Comparison of ENCODE assay signal across 8 mouse cellular contexts in the genomic region with DNA sequence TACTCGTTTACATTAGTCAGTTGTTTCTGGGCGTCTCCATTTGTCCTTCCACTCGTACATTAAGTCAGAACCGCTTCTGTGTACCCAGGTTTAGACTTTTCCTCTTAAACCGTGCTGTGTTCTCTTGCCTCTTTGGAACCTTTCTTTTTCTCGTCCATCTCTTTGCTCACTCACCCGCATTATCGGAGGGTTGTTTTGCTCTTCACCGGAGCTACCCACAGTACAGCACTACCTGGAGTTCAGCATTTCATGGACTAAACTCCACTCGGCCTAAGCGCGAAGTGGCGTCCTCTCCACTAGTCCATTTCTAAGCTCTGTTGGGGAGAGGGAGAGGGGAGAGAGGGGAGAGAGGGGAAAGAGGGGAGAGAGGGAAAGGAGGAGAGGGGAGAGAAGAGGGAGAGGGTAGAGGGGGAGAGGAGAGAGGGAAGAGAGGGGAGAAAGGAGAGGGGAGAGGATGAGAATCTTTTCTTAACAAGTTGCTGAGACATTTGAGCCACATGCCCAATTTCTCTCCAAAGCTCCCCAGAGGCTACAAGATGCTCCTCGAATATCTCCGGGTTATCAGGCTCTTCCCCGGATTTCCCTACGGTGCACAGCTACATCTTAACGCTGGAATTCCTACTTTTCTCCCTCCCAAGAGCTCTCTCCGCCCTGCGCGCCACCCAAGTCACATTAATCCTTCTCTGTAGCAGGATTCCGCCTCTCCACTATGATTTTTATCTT. TPM values are rescaled to one million over a fixed set of nuclear protein-coding genes. Genes with fewer than 3 reads are reported as not detected.
DNase-seq lines count a peak whose midpoint lies in the region; ATAC-seq and TF ChIP-seq lines count a peak whose summit lies in the region.

No protein-coding gene starts in this region.

- H3K27me3 ChIP-seq in heart, embryonic 15.5 days, result peaks cover 15% of the 10 kb centered on the region
- no peaks in the 10 kb centered on the region for H3K27me3 ChIP-seq in embryonic facial prominence, embryonic 10.5 days (replicated peaks; ENCODE audit: low read depth, poor library complexity, severe bottlenecking)
- H3K27me3 ChIP-seq in intestine, postnatal 0 days (replicated peaks; ENCODE audit: control insufficient read depth, insufficient read depth, low read length), result no peaks in the 10 kb centered on the region
- no peaks in the 10 kb centered on the region for H3K27me3 ChIP-seq in neural tube, embryonic 11.5 days (ENCODE audit: control insufficient read depth, insufficient read depth, low read length)

- ATAC-seq in heart, embryonic 15.5 days (replicated peaks; ENCODE audit: insufficient number of reproducible peaks, insufficient read depth, low FRiP score, low read depth), result no peak
- ATAC-seq in intestine, postnatal 0 days, result peak; percentile 46; the same call in 1 of the 2 replicates
- peak; percentile 54 for ATAC-seq in neural tube, embryonic 11.5 days (ENCODE audit: insufficient read depth, low FRiP score, low TSS enrichment)

- WGBS in heart, embryonic 15.5 days, result 1% methylated on average over 22 of the region's 22 CpGs
- under 1% methylated on average over 22 of the region's 22 CpGs for WGBS in embryonic facial prominence, embryonic 10.5 days
- WGBS in intestine, postnatal 0 days, result 2% methylated on average over 22 of the region's 22 CpGs
- 0% methylated on average over 22 of the region's 22 CpGs for WGBS in neural tube, embryonic 11.5 days

- TF ChIP-seq CTCF in intestine, postnatal 0 days (IDR thresholded peaks at IDR 0.05; ENCODE audit: low read depth), result no peak

- peak overlapping the region; percentile 68 for H3K4me2 ChIP-seq in heart, embryonic 15.5 days
- peak overlapping the region; percentile 61 for H3K4me2 ChIP-seq in intestine, postnatal 0 days (replicated peaks; ENCODE audit: low read depth)
- peak overlapping the region; percentile 34 for H3K4me2 ChIP-seq in neural tube, embryonic 11.5 days (ENCODE audit: low read depth)

- no peaks in the 10 kb centered on the region for H3K9me3 ChIP-seq in heart, embryonic 15.5 days (replicated peaks)
- H3K9me3 ChIP-seq in embryonic facial prominence, embryonic 10.5 days, result no peaks in the 10 kb centered on the region
- no peaks in the 10 kb centered on the region for H3K9me3 ChIP-seq in intestine, postnatal 0 days (ENCODE audit: control insufficient read depth)
- no peaks in the 10 kb centered on the region for H3K9me3 ChIP-seq in neural tube, embryonic 11.5 days (ENCODE audit: control insufficient read depth, low read length)

- no peaks in the 10 kb centered on the region for H3K36me3 ChIP-seq in heart, embryonic 15.5 days
- H3K36me3 ChIP-seq in embryonic facial prominence, embryonic 10.5 days (replicated peaks), result no peaks in the 10 kb centered on the region
- H3K36me3 ChIP-seq in intestine, postnatal 0 days (ENCODE audit: control insufficient read depth, insufficient read depth), result no peaks in the 10 kb centered on the region
- H3K36me3 ChIP-seq in neural tube, embryonic 11.5 days (ENCODE audit: control insufficient read depth, insufficient read depth, low read length), result no peaks in the 10 kb centered on the region

- peak overlapping the region; percentile 41 for H3K9ac ChIP-seq in heart, embryonic 15.5 days
- no peak overlapping the region for H3K9ac ChIP-seq in intestine, postnatal 0 days (ENCODE audit: low read depth, low read length)
- peak overlapping the region; percentile 3; the same call in 1 of the 2 replicates for H3K9ac ChIP-seq in neural tube, embryonic 11.5 days (ENCODE audit: low read length)

- no peak overlapping the region for H3K27ac ChIP-seq in heart, embryonic 15.5 days
- peak overlapping the region; percentile 72 for H3K27ac ChIP-seq in embryonic facial prominence, embryonic 10.5 days (replicated peaks)
- no peak overlapping the region for H3K27ac ChIP-seq in intestine, postnatal 0 days (ENCODE audit: low read depth, low read length)
- H3K27ac ChIP-seq in neural tube, embryonic 11.5 days (ENCODE audit: low read depth, low read length), result no peak overlapping the region

- H3K4me1 ChIP-seq in heart, embryonic 15.5 days (replicated peaks), result peaks cover 9% of the 10 kb centered on the region
- peaks cover 17% of the 10 kb centered on the region; the same call in 1 of the 2 replicates for H3K4me1 ChIP-seq in embryonic facial prominence, embryonic 10.5 days
- no peaks in the 10 kb centered on the region for H3K4me1 ChIP-seq in intestine, postnatal 0 days (replicated peaks; ENCODE audit: control insufficient read depth, insufficient read depth, low read length)
- no peaks in the 10 kb centered on the region for H3K4me1 ChIP-seq in neural tube, embryonic 11.5 days (ENCODE audit: control insufficient read depth, insufficient read depth, low read length)

- peak overlapping the region; percentile 51 for H3K4me3 ChIP-seq in heart, embryonic 15.5 days
- H3K4me3 ChIP-seq in embryonic facial prominence, embryonic 10.5 days, result peak overlapping the region; percentile 70
- peak overlapping the region; percentile 39 for H3K4me3 ChIP-seq in intestine, postnatal 0 days (ENCODE audit: low read depth, low read length)
- peak overlapping the region; percentile 34 for H3K4me3 ChIP-seq in neural tube, embryonic 11.5 days (ENCODE audit: low read depth, low read length)

- no peak for DNase-seq in heart, adult 8-10 months (ENCODE audit: low spot score)
- DNase-seq in embryonic facial prominence, embryonic 10.5 days (ENCODE audit: low spot score), result peak; percentile 53
- DNase-seq in neural tube, embryonic 11.5 days (ENCODE audit: low spot score), result peak; percentile 56
- no peak for DNase-seq in spleen, adult 12 weeks (ENCODE audit: low spot score)
- DNase-seq in testis, postnatal 14 days (ENCODE audit: low spot score), result no peak
- no peak for DNase-seq in right cerebral cortex, postnatal 36 days (ENCODE audit: low spot score in 2 of 2)

RNA-seq across cellular contexts. Expression of gene Vmn1r223, which starts 52.5 kb away (rescaled TPM):
- polyA plus RNA-seq in heart, embryonic 15.5 days (2015; fragmentation: Nextera tagmentation; extraction: Ambion mirVana), result not detected in 2 replicates
- total RNA-seq in heart, adult 8-10 months (2022), result not detected
- polyA plus RNA-seq in embryonic facial prominence, embryonic 10.5 days (2016; fragmentation: Nextera tagmentation; extraction: Ambion mirVana), result not detected in 2 replicates
- polyA plus RNA-seq in intestine, postnatal 0 days (2015; fragmentation: Nextera tagmentation; extraction: Ambion mirVana), result not detected in 2 replicates
- polyA plus RNA-seq in neural tube, embryonic 11.5 days (2014; fragmentation: Nextera tagmentation; extraction: Ambion mirVana), result not detected in 2 replicates

Comparison
In these comparisons a context has a peak if more than half of its experiments do, and no peak if none do; other contexts are left out.
1. DNase-seq: peak in embryonic facial prominence, embryonic 10.5 days (single experiment) and neural tube, embryonic 11.5 days (single experiment); none in heart, adult 8-10 months (single experiment), spleen, adult 12 weeks (single experiment), testis, postnatal 14 days (single experiment) and right cerebral cortex, postnatal 36 days (0 of 2).
2. Peak in every context shown above with its lines, with median percentiles within 50 percentile points of each other: H3K4me2 ChIP-seq and H3K4me3 ChIP-seq.